Mouse (Mus musculus): Measurements from ENCODE around the gene Olfr187. TPM values are rescaled to one million over a fixed set of nuclear protein-coding genes. Genes with fewer than 3 reads are reported as not detected.
"Not testable (repeated sequence)": the region's sequence is repeated elsewhere in the genome, so short reads cannot be mapped to it uniquely, and the experiment has no call there.

Gene Olfr187
- not detected in 2 replicates for total RNA-seq (2021)
- long read RNA-seq = 0 reads

DNA sequence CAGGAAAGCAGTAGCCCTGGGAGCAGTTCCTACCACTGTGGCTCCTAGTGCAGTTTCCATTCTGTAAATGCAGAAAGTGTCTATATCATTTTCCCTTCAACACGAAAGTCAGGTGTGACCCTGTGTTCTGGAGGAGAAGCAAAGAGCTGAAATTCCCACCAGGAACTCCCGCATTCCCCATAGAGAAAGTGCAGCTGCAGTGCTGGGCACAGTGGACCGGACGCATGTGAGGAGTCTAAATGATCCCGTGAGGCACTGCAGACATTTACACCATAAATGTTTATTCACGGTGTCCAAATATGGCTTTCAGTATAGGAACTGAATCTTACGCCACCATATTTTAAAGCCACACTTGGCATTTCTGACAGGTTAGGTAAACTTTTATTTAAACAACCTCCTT is at the start of gene Olfr187:
Olfr187 (minus strand) TSS at position 58 of the 400 bp plus-strand sequence.
- DNase-seq = no peak

- DNase-seq = not testable (repeated sequence)
Observed at GRCm38 (mm10) chr16:59081113-59081512, 41.5 kb upstream of the Olfr187 start.

- no peak for DNase-seq
Observed at GRCm38 (mm10) chr16:59077905-59078304, 38.3 kb upstream of the Olfr187 start, which contains the start of gene Olfr190. Gene Olfr190 (minus strand): TSS chr16:59078005.

- DNase-seq = no peak
Observed at GRCm38 (mm10) chr16:59073520-59073919, 34.0 kb upstream of the Olfr187 start.

- DNase-seq = no peak
Observed at GRCm38 (mm10) chr16:59071755-59072154, 32.2 kb upstream of the Olfr187 start.

GRCm38 (mm10) chr16:59062411-59062810 is 22.8 kb upstream of the Olfr187 start:
- DNase-seq = not testable (repeated sequence)

- DNase-seq = not testable (repeated sequence)
Observed at GRCm38 (mm10) chr16:59049286-59049685, 9.7 kb upstream of the Olfr187 start.

DNA sequence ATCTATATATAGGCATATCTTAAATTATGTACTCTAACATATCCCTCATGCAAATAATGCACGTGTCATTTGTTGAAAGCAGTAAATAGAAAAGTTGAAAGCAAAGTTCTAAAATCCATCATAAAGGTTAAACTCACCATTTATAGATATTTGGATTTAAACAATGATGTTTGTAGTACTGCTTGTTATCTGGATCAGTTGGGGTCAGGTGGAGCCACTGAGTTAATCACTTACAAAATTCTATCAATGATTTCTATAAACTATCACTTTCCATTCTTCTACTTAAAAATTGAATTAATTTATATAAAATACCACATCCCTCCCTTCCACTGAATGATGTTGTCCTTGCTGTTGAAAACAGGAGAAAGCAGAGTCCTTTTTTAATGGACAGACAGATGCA is 9.3 kb upstream of the Olfr187 start:
- DNase-seq = no peak

DNA sequence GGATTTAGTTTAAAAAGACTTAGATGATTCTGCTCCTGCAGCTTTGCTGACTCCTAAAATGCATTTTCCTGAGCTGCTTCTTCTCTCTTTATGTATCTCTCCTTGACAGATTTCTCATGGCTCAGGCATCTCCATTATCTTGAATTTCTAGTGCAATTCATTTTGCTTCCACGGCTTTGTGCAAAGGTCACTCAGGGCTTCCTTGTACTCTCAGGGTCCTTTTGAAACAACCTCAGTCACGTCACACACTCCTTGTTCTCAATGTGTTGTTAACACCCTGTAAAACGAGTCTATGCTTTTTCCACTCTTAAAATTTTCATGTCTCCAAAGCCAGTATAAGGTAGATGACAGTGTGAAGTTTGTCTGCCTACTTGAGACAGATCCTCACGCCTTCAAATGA is 8.0 kb upstream of the Olfr187 start:
- DNase-seq = no peak

DNA sequence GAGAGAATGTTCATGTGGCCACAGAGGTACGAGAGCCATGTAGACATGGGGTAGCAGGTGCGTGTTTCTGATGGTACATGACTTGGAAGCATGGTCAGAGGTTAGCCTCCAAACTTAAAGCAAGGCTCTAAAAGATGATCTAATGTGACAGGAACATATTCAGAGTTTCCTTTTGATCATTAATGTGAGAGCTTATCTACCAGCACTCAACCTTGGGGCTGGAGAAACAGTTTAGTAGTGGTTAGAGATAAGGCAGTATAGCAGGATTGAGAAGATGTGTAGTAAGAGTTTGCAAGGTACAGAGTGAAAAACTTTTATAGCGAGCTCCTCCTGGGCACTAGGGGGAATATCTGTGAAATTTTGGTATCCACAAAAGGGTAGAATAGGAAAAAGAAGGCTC is 6.3 kb upstream of the Olfr187 start:
- DNase-seq = no peak

- no peak for DNase-seq
Observed at GRCm38 (mm10) chr16:59030191-59030590, 9.4 kb downstream of the Olfr187 start, which contains the start of gene Olfr186. Gene Olfr186 (minus strand): TSS chr16:59030291.

GRCm38 (mm10) chr16:59013357-59014018 is 26.1 kb downstream of the Olfr187 start:
- DNase-seq = no peak

DNA sequence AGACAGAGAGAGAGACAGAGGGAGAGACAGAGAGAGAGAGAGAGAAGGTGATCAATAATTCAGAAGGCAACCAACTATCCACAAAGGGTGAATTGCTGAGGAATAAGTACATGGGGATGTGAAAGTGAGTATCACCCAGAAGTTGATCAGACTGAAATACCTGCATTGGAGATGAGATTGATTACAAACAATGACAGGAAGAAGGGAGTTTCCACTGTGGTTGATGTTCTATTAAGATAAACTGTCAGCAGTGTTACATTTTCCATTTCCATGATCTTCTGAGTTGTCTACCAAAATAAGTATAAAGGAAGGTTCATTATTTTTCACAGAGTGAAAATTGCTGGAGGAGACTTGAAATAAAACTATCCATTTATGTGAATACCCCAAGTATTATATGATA is 32.4 kb downstream of the Olfr187 start:
- DNase-seq = no peak

GRCm38 (mm10) chr16:58995057-58995456 is 44.5 kb downstream of the Olfr187 start, which contains the start of gene Olfr183:
Gene Olfr183 (plus strand): TSS chr16:58995357.
- DNase-seq = no peak

Other genes with a start within 250 kb of the Olfr187 start
- gene Olfr173, start 239.5 kb downstream of the Olfr187 start, total RNA-seq (2021) = not detected in 2 replicates
- not detected in 2 replicates for gene Olfr175-ps1, start 213.0 kb downstream of the Olfr187 start, total RNA-seq (2021)
- not detected in 2 replicates for gene Olfr177, start 165.0 kb downstream of the Olfr187 start, total RNA-seq (2021)
- gene Olfr178, start 147.7 kb downstream of the Olfr187 start, total RNA-seq (2021) = not detected in 2 replicates
- not detected in 2 replicates for gene Olfr181, start 111.0 kb downstream of the Olfr187 start, total RNA-seq (2021)
- not detected in 2 replicates for gene Olfr180, start 110.4 kb downstream of the Olfr187 start, total RNA-seq (2021)
- not detected in 2 replicates for gene Olfr183, start 44.4 kb downstream of the Olfr187 start, total RNA-seq (2021)
- gene Olfr186, start 9.5 kb downstream of the Olfr187 start, total RNA-seq (2021) = not detected in 2 replicates
- not detected in 2 replicates for gene Olfr190, start 38.2 kb upstream of the Olfr187 start, total RNA-seq (2021)
- not detected in 2 replicates for gene Olfr191, start 50.1 kb upstream of the Olfr187 start, total RNA-seq (2021)
- gene Olfr193, start 72.1 kb upstream of the Olfr187 start, total RNA-seq (2021) = not detected in 2 replicates
- not detected in 2 replicates for gene Olfr194, start 81.3 kb upstream of the Olfr187 start, total RNA-seq (2021)
- not detected in 2 replicates for gene Olfr195, start 107.3 kb upstream of the Olfr187 start, total RNA-seq (2021)
- not detected in 2 replicates for gene Olfr196, start 130.7 kb upstream of the Olfr187 start, total RNA-seq (2021)
- not detected in 2 replicates for gene Olfr198, start 163.8 kb upstream of the Olfr187 start, total RNA-seq (2021)
- gene Olfr199, start 180.0 kb upstream of the Olfr187 start, total RNA-seq (2021) = not detected in 2 replicates
- not detected in 2 replicates for gene Olfr201, start 232.9 kb upstream of the Olfr187 start, total RNA-seq (2021)
- gene Olfr202, start 247.0 kb upstream of the Olfr187 start, total RNA-seq (2021) = not detected in 2 replicates

All from adrenal gland, postnatal 25 days (tissue).